Mouse (Mus musculus): ENCODE data around the gene Zfand6.

Gene Zfand6

GRCm38 (mm10) chr7:84651303-84651986, 38.3 kb downstream of the Zfand6 start:
- no peak for DNase-seq (ENCODE audit: low read depth)

DNA sequence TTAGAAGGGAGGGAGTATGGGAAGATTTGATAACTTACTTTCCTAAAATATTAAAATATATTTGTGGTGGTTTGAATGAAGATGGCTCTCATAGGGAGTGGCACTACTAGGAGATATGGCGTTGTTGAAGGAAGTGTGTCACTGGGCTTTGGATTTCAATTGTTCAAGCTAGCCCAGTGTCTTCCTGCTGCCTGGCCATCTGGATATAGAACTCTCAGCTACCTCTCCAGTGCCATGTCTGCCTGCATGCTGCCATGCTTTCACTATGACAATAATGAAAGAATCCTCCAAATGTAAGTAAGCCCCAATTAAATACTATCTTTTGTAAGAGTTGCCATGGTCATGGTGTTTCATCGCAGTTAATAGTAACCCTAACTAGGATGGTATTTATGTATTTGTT, 40.7 kb downstream of the Zfand6 start:
- no peak for DNase-seq (ENCODE audit: low read depth)

DNA sequence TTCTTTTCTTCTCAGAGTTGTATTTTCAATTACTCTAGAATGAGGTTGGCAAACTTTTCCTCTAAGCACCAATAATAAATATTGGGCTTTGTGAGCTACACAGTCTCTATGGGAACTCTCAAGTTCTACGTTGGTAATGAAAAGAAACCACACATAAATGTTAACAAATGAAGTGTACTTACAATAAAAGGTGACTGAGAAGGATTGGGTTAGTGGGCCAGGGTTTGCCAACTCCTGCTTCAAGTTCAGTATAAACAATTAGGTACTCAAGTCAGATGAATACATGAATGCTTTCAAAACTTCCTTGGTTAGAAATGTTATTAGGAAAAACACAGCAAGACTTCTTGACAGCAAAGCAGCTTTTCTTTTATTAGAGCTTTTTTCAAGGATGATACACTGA, 43.5 kb downstream of the Zfand6 start:
- DNase-seq (ENCODE audit: low read depth), result no peak

GRCm38 (mm10) chr7:84643270-84643998, 46.3 kb downstream of the Zfand6 start:
- no peak for DNase-seq (ENCODE audit: low read depth)

DNA sequence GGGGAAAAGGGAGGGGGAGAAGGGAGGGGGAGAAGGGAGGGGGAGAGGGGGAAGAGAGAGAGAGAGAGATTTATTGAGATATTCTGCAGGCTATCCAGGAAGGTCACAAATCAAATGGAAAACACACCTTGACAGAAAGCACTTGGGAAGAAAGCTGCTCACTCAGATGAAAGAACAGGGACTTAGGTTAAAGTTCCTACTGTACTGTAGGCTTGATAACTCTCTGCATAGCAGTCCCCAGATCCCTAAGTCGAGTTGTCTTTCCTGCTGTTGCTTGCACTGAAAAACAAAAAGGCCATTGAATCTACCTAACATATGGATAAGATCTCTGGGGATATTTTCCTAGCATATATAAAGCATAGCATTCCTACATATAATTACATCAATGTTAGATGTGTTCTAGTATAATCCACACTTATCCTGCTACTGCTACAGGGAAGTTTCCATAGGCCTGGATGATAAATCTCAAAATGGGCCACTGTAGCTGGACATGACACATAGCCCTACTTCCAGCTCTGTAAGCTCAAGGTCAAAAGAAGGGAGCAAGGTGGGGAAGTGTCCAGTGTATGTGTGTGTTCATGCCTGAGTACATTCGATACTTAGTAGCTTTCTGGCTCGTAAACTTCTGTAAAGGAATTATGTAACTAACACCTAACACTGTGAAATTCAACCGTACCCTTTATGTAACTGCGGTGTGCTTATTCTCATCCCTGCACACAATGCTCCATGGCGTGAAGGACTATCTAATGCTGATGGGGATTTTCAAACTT, 47.4 kb downstream of the Zfand6 start:
- no peak for DNase-seq (ENCODE audit: low read depth)

GRCm38 (mm10) chr7:84636939-84637338, 52.8 kb downstream of the Zfand6 start:
- DNase-seq (ENCODE audit: low read depth), result no peak

GRCm38 (mm10) chr7:84631878-84632277, 57.9 kb downstream of the Zfand6 start:
- no peak for DNase-seq (ENCODE audit: low read depth)

- DNase-seq (ENCODE audit: low read depth), result no peak
Measured at GRCm38 (mm10) chr7:84623718-84624117, 66.0 kb downstream of the Zfand6 start.

GRCm38 (mm10) chr7:84620956-84621355, 68.8 kb downstream of the Zfand6 start:
- no peak for DNase-seq (ENCODE audit: low read depth)

GRCm38 (mm10) chr7:84618951-84619350, 70.8 kb downstream of the Zfand6 start:
- no peak for DNase-seq (ENCODE audit: low read depth)

DNA sequence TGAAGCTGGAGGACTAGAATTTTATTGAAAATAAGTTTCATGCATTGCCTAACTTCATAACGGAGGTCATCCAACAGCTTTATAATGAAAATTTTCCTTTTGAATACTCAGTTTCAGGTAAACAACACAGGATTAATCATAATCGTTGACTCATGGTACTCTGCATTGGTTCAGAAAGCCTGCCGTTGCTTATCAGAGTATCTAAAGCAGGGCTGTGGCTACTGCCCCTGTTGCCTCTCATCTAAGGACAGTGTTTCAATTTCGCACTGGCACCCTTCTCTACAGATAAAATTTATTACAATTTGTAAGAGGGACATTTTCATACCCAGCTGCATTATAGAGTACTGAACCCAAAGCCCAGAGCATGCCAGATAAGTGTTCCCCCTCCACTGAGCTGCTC, 77.3 kb downstream of the Zfand6 start:
- no peak for DNase-seq (ENCODE audit: low read depth)

DNA sequence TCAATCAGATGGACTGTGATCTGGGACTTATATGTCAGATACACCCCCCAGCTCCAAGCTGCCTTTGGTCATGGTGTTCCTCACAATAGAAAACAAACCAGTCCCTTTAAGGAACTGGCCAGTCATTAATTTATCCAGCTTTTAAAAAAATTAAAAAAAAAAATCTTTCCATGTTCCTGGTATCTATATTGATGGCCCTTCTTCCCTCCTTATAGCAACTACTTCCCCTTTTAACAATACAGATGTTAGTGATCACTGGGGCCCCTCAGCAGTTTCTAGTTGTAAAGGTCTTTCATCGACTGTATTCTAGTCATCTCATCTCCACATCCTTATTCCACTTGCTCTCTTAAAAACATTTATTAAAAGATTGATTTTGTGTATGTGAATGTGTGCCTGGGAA, 78.2 kb downstream of the Zfand6 start:
- no peak for DNase-seq (ENCODE audit: low read depth)

GRCm38 (mm10) chr7:84606293-84606749, 83.4 kb downstream of the Zfand6 start, which contains the start of gene Fah:
Fah (minus strand) TSS chr7:84606722.
- DNase-seq (ENCODE audit: low read depth), result no peak

- no peak for DNase-seq (ENCODE audit: low read depth)
Measured at GRCm38 (mm10) chr7:84605704-84606292, 84.0 kb downstream of the Zfand6 start.

GRCm38 (mm10) chr7:84605033-84605687, 84.6 kb downstream of the Zfand6 start:
- no peak for DNase-seq (ENCODE audit: low read depth)

DNA sequence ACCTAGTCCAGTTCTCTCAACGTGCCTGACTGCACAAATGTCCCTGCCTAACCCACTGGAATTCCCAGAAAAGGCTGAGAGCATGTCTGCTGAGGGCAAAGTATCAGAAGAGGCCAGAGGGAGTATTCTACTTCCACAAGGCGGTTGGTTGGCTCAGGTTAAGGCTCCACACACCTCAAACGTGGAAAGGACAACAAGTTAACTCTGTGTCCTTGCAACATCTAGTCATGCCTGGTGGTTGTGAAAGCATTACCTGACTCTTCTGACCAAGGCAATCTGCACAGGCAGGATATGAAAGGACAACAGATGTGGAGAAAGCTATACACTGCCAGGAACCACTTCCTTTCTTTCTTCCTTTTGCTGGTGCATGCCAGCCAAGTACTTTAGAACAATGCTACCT, 85.3 kb downstream of the Zfand6 start:
- no peak for DNase-seq (ENCODE audit: low read depth)

DNA sequence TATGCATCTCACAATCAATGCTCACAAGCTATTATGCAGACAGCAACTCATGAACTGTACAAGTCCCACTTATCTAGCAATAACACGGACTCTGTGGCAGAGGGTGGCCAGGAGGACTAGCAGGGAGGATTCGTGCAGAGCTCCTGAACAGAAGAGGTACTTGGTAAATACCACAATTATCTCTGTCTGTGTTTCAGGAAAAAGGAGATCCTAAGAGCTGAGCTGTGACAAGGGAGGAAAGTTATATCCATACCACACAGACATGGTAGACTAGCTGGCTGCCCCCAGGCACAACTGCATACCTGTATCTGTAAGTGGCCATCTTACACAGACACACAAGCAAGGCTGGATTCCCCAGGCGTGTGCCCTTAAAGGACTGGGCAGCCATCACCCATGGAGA, 88.4 kb downstream of the Zfand6 start:
- no peak for DNase-seq (ENCODE audit: low read depth)

DNA sequence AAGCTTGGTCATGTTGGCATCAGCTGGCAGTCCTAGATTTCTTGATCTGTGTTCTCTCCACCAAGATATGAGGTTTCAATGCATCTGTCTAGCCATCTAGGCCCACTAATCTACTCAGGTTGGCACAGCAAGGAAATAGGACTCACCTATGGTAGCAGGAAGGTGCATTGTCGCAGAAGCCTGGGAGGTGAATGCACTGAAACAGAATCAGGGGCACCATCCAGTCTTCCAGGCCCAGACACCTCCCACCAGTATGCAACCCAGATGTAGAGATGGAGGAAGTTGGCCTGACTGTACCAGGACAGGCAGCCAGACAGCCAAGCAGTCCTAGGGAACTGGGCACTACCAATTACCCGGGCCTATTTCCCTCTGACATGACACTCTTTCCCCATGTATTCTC, 89.1 kb downstream of the Zfand6 start:
- DNase-seq (ENCODE audit: low read depth), result no peak

DNA sequence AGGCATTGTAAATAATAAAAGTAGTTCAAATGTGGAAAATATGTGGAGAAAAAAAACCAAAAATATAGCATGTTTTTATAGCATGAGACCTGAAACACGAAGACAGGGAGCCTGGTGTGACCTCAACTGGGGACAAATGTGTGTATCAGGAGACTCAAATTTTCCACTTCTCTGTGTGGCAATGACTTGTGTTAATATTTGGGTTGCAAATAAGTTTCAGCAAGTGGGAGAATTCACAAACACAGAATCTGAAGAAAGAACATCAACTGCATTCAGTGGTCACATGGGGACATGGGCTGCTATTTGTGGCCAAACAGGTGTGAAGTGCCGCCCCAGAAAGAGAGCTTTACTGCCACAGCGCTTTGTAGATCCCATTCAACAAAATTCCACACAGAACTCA, 93.1 kb downstream of the Zfand6 start:
- DNase-seq (ENCODE audit: low read depth), result no peak

GRCm38 (mm10) chr7:84596002-84596401, 93.8 kb downstream of the Zfand6 start:
- no peak for DNase-seq (ENCODE audit: low read depth)

GRCm38 (mm10) chr7:84594917-84595303, 94.8 kb downstream of the Zfand6 start:
- DNase-seq (ENCODE audit: low read depth), result no peak

Data from fibroblast of lung, adult 2 months (primary cell).